Mouse (Mus musculus) brain, adult 2 months (tissue): ENCODE measurements at regions not wholly inside any gene's neighbourhood (a gene's known extent, or its start where the extent isn't known, plus 50 kb on each side); places are given as distances from the start of the nearest gene placed in this dataset.
A peak's percentile ranks its signal among the peaks of the same experiment; 100 is the strongest.

ENCODE experiments used
- DNase-seq: peaks from one replicate; pipeline ENCODE4 v3.0.0; 2011; ENCODE audit warnings: low read depth, low spot score

- DNase-seq: peak; percentile 57
Observed at GRCm38 (mm10) chr15:87476862-87477490, 67.1 kb upstream of the Fam19a5 start.

- DNase-seq: peak; percentile 47
Observed at GRCm38 (mm10) chr15:87480758-87481157, 63.3 kb upstream of the Fam19a5 start.
